Mouse (Mus musculus) kidney, postnatal 10 days (tissue): ENCODE measurements around the gene Xcl1.
"Not testable (repeated sequence)": the region's sequence is repeated elsewhere in the genome, so short reads cannot be mapped to it uniquely, and the experiment has no call there.

Source experiments
- DNase-seq: peaks from one replicate; pipeline ENCODE4 v3.0.0; 2021; ENCODE audit warnings: mixed read lengths

Xcl1 gene

DNA sequence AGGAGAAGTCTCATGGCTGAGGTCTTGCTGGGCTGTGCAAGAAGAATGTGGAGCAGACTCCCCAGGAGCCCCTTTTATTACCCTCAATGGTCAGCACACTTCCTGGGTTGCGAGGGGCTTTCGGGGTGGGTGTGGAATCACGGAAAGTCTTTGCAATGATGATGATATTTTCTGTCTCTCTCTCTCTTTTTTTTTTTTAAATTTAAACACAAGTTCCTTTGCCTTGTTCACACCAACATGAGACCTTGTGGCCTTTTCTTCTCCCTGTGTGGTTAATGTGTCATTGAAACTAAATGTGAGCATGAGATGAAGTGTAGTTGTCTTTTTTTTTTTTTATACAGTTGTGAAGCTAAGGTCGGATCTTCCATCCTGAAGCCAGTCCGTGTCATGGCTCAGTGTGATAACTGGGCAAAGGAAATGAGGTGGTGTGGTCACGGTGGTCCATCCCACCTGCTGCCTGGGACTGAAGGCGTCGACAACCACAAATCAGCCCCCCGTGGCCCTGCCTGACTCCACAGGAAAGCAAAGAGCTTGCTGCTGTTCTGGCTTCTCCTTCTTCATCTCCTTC lies at the start of gene Xcl1:
Gene Xcl1 (minus strand): TSS at position 51 of the 568 bp plus-strand sequence.
- no peak for DNase-seq

DNA sequence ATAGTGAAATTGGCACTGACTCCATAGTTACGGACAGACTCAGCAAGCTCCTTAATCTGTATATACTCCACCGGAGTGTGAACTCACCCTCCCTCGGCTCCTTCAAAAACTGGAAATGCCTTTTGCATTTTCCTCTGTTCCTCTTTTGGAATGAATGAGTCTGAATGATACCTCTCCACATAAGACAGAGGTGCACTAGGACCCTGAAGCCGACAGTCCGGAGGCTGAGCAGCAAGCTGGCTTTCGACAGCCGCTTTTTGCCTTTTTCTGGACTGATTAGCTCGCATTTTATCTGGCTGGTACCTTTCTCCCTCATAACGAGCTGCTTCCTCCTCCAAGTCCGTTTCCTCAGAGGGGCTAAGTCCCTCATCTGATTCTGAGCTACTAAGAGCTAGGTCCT lies 49.4 kb upstream of the Xcl1 start:
- not testable (repeated sequence) for DNase-seq

DNA sequence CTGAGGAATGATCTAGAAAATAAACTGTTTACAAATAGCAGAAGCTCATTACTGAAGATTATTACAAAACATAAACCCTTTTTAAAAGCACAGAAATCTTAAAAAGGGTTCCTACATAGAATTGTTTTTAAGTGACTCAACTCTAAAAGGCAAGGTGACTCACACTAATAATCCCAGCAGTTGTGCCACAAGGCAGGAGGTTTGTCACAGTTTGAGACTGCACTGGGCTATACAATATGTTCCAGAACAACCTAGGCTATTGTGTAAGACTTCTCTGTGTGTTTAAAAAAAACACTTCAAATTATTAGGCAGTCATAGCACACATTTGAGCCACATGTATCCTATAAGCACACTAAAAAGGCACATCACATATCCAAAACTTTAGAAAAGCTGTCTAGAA lies 42.0 kb upstream of the Xcl1 start:
- DNase-seq, result no peak

DNA sequence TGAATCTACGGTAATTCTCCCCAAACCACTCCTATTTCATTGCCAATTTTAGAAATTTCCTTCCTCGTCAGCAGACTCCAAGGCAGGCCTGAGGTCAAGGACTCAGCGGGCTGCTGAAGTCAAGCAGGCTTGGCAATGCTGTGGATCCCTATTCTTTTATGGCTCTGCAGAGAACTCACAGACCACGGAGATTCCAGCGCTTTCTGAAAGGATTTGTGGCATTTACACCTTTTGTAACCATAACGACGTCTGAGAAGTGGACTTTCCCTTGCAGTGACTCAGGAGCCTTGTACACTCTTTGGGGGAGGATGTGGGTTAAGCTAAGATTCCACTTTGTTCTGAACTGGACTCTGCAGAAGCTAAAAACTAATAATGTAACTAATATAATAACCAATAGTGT lies 40.4 kb upstream of the Xcl1 start:
- no peak for DNase-seq

DNA sequence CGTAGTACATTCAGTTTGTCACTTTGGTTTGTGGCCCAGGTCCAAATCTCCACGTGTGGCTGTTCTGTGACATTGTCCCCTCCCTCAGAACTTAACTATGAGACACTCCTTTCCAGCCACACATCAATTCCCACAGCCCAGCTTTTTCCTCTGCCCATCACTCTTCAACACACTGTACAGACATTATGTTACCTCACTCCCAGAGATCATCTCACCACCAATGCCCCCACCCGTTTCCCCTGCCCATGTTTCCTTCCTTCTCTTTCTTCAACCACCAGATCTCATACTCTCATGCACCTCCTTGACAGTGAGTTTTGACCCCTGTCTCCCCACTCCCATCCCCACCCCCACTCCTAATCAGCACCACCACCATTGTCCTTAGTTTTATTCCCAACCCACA lies 39.9 kb upstream of the Xcl1 start:
- no peak for DNase-seq

DNA sequence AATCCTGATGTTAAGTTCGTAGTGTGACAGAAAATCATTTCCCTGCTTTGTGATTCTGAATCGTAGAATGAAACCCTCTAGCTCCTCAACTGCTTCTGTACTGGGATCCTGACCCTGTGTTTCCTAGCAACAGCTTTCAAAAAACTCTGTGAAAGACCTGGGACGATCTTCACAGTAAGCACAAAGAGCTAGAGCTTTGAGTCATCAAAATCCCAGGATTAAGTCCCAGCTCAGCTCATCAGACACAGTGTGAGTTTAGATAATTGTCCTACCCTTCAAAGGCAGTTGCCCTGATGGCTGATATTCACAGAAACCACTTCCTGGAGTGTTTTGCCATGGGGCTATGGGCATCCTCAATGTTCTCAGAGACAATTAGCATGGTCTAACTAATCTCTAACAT lies 38.5 kb upstream of the Xcl1 start:
- no peak for DNase-seq

DNA sequence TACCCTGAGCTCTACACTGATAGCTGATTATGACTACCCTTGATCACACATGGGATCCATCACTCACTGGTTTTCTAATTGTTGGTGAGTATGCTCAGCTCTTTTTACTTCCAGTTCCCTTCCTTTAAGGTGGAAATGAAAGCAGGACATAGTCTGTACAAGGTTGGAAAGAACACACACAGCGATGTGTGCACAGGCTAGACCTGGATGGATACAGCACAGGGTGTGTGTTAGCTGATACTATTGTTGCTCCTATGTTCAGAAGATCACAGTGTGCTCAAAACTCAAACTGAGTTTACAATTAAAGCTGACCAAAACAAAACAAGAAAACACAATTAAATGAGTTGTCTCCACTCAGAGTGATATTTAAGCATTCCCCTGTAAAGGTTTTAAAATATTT lies 38.0 kb upstream of the Xcl1 start:
- DNase-seq, result no peak

DNA sequence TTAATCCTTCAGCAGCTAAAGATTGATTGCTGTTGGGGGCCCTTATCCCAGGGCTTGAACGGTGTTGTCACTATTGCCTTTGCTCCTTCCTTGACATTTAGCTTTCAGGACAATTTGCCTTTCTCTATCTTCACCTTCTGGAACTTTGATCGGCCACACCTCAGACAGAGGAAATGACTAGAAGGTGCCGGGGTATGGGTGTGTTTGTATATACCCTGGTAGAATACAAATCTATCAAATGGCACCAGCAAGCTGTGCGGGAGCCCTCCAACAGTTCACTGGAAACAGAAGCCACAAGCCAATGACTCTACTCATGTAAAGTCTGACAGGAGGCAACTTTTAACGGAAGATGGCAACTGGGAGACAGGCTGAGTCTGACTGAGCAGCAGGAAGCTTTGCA lies 37.4 kb upstream of the Xcl1 start:
- no peak for DNase-seq

DNA sequence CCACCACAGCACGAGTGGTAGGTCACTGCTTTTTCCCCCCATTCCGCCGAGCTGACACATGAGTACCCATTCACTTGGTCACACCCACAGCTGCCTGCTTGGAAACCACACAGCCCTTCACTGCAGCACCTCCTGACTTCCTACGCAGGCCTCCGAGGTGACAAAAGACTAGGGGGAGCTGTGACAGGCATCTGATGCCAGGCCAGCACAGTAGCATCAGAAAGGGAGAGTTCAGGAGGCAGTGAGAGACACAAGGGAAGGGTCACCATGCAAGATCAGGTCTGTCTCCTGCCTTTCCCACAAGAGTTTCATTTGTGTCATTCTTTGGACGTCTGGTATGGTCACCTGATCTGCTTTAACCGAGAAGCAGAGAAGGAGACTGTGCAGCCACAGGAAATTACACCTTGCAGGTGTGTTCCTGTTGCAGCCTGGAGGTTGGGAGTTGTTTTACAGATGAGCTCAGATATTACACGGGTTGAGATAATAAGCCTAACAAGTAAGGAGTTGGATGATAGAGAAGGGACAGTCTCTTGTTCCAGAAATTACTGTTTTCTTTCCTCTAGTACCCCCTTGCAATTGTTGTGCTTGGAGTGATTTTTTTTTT lies 30.9 kb upstream of the Xcl1 start:
- no peak for DNase-seq

DNA sequence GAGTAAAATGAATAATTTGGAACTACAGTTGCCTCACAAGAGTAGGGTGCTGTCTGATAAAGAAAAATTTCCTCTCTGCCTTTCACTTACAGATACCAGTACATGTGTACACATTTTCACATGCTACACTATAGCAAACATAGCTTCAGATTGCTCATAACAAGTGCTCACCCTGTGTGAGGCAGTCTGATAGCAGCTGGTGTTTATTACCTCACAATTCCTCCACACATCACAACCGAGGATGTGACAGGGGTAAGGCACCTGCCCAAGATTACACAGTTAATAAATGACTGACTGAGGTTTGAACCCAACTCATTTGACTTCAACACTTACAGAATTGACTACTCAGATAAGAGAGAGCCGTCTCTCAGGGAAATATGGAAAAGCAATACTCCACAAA lies 25.3 kb upstream of the Xcl1 start:
- no peak for DNase-seq

DNA sequence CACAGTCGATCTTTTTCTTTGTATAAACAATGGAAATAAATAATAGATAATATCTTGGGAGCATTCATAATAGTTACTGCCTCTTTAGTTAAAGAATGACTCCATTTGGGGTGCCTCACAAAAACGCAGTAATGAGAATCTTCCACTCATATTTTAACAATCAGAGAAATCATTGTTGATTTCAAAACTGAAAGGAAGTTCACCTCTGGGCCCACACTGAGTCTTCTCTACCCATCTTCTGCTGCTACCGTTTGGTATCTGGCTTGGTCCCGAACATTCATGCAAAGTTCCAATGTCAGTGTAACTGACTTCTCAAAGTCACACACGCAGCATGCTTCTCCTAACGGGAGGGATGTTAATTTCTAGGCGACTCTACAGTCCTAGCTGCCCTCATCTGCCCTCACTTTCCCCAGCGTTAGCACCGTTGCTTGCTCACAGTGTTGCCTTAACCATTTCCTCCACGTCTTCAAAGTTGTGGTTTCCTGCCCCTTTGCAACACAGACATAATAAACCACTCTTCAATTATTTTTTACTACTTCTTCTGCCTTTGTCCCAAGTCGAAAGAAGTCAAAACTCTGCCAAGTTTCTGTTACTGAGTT lies 24.6 kb upstream of the Xcl1 start:
- DNase-seq, result no peak

DNA sequence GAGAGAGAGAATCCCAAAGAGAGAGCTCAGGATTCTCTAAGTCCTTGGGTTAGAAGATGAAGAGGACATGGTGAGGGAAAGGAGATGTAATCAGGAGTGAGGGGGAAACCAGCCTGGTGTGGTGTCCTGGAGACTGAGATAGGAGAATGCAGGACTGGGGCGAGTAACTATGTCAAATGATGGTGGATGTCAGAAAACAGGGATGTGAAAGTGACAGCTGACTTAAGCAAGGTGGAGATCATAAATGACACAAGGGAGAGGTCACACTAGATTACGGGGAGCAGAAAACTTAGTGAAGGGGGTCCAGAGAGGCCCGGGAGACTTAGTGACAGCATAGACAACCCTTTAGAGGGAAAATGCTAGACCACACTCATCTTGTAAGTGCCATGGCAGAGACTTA lies 23.8 kb upstream of the Xcl1 start:
- DNase-seq, result no peak

DNA sequence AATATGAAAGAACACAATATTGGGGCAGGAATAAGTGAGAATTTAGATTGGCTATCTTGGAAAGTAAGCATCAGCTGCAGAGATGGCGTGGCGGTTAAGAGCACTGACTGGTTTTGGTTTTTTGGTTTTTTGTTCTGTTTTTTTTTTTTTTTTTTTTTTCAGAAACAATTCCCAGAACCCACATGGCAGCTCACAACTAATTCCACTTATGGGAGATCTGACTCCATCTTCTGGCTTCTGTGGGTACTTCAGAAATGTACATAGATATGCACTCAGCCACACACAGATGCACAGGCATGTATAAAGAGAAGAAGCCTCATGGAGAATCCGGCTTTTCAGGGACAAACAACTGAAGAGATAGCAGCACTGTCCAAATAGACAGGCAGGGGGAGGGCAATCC lies 22.6 kb upstream of the Xcl1 start:
- DNase-seq, result no peak

DNA sequence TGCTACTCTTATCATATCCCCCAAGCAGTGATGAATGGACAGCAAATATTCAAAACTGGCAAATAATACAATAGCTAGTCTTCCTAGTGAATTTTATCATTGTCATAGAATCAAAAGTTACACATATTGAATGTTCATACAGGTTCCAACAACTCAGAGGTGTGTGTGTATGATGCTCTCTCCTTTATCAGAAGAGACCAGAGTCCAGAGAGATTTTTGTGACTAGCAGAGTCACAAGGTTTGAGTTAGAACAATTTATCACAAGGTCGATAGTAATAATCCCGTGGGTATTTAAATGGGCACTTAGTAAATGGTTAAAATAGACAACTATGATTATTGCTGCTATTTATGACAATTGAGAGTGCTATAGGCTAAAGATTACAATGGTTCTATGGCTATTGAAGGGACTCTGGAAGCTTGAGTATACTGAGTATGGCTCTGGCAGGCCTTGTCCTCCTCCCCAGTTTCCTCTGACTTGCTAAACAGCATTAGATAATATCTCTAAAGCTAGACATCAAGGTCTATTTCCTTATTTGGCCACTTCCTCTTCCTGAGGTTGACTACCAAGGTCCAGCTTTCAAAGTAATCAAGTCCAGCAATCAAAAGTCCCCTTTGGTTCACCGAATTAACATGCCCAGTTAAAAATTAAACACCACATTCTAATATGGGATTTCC lies 21.5 kb upstream of the Xcl1 start:
- no peak for DNase-seq

DNA sequence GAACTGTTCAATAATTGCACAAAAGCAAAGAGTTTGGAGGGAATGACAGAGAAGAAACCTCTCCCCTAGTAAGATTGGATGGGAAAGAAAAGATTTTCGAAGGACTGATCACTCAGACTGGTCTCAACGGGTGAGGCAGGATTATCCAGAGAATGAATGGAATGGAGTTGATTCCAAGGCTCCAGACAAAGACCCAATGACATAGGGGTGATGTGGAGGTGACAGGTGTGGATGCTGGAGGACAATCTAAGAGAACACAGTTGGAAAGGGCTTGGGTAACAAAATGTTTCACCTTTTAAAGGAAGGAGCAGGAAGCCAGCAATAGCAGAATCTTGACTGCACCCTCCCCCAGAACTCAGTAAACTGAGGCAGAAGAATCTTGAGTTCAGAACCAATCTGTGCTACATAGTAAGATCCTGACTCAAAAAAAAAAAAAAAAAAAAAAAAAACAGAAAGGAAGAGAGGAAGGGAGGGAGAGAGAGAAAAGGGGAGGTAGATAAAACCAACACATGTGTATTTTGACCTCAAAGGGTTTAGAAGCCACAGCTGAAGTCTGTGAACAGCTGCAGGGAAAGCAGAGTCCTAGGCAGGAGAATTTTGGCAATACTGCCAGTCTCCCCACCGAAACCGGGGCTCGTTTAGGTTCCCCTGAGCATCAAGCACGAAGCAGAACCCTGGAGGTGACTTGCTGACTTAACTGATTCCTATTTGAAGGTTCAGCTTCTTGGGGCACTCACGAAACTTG lies 20.3 kb upstream of the Xcl1 start:
- DNase-seq, result no peak

DNA sequence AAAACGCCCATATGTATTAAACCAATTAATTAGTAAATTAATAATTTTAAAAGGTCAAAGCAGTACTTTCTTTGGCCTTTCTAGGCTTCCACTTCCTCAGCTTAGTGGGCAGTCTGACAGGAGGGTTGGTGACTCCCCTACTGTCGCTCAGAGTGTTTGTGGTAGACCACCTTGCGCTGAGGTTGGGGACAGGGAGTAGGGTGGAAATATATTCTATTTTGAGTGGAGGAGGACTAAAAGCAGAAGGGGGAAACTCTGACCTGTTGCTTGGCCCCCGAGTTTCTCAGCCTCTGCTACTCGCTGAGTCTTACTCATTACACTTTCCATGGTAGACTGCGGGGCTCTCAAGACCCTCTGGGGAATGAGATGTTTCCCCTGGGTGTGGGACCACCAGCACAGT lies 18.2 kb upstream of the Xcl1 start:
- no peak for DNase-seq

DNA sequence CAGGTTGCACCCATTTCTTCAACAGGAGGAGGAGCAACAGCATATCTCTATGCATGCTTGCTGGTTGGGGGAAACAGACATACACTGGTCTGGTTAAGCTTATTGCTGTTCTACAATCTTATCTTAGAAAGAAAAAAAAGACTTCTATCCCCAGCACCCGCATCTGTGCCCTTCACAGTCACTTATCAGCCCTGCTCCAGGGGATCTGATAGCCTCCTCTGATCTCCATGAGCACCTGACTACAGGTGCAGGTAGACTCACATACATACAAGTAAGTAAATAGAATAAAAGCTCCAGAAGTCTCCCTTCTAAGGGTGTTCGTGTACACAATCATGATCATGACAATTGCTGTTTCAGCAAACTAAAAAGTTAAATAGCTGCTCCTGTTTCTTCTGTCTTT lies 733 bp upstream of the Xcl1 start:
- DNase-seq, result no peak

DNA sequence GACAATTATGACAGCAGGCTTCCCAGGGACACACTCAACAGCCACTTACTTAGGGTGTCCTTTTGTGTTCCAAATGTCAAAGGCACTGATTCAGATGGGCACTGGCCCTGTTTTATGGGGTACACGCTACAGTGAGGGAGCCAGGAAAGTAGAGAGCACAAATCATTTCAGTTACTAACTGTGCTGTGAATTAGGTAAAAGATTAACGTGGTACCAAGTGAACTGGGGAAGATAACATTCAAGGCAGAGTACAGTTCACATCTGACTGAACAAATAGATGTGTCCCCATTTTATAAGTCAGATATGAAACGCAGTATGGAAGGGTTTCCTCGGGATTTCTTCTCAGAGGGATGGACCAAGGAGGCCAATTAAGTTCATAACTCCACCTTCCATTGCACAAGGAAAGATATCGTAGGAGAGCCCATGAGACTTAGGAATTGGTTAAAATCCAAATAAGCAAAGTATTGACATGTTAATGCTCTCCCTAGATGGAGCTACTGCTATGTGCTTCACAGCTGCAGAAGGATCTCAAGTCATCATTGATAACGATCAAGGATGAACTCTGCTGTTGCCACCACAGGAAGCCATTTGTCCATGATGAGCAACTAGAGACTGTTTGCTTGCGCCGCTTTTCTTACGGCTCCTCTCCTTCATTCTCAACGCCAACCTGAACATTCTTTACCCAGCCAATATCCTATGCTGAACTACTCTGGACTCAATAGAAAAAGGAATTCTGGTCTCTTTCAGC lies 1.7 kb downstream of the Xcl1 start:
- no peak for DNase-seq

DNA sequence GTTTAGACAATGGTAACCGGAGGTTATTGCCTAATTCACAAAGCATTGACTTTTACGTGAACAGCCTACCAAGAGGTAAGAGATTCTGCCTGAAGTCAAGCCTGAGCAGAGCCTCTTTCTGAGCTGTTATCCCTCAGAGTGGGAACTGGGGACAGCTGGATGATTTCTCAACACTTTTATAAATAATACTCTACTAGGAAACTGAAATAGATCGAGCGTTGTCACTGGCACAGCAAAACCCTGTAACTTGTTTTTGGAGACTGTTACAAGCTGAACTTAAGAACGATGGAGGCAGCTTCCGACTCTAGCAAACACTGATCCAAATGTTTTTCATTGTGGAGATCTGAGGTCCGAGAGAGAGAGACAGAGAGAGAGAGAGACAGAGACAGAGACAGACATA lies 4.2 kb downstream of the Xcl1 start:
- no peak for DNase-seq

DNA sequence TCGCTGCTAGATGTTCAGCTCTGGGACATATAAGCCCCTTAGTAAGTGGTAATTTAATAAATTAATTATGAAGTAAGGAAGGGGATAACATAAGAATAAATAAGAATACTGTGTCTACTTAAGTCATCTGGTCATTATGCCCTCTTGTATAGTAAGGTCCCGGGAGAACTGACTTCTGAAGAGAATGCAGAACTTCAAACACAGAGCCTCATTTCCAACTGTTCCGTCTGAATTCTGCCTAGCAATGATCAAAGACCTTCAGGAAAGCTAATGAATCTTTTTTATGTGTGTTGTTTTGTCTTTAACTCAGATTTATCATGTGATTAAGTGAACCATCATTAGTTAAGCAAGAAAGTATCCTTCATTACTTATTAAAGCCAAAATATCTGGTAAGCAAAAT lies 5.3 kb downstream of the Xcl1 start:
- no peak for DNase-seq

DNA sequence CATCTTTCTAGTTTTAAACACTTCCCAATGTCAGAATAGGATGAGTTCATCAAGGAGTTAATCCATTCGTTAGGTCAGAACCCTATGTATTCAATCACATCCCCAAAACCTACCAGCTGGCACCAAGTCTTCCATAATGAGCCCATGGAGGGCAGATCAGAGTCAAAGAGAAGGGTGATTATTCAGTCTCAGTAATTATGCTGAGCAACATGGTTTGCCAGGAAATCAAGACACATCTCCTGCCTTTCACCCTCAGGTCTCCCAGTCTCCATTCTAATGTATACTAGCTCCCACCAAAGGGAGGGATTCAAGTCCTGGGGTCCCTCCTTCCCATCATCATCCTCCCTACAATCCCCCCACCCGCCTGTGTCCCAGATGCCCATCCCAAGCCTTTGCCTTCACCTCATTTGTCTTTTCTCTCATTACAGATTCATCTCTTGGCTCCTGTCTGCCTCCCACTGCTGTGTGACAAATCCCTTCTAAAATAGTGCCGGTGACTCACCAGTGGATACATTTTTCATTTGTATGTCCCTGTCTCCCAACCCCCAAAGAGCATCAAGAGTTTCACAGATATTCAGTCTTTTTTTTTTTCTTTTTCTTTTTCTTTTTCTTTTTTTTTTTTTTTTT lies 8.7 kb downstream of the Xcl1 start:
- no peak for DNase-seq

DNA sequence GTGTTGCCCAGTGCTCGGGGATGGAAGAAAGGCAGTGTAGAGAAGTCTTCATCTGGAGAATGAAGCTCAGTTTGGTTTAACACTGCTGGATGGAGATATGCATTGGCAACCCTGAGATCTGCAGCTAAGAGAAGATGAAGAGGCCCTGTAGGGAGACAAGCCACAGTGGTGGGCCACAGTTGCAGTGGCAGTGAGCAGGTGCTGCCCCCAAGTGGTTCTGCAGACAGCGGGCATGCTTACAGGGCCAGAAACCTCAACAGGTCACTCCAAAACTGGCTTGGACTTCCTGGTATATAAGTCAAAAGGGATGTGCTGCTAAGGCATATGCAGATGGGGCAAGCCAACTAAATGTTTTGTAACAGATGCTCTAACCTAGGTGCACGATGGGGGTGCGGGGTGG lies 30.3 kb downstream of the Xcl1 start:
- DNase-seq, result peak; percentile 83

DNA sequence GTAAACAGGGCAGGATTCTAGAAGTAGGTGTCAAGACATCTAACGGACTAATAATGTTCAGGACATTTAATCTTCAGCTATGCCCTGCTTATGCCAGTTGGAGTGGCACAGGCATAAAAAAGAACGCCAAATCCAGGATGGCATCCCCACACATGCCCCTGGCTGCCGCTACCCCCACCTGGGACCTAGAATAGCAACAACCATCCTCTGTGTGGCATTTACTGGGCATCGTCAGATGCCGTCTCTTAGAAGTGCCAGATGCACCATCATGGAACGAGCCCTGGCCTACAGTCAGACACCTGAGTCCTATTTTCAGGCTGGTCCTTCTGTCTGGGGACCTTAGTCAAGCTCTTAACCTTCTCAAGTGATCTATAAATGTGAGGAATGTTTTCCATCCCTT lies 34.6 kb downstream of the Xcl1 start:
- no peak for DNase-seq
